8 mouse cellular contexts compared by ENCODE assay signal in the genomic region with DNA sequence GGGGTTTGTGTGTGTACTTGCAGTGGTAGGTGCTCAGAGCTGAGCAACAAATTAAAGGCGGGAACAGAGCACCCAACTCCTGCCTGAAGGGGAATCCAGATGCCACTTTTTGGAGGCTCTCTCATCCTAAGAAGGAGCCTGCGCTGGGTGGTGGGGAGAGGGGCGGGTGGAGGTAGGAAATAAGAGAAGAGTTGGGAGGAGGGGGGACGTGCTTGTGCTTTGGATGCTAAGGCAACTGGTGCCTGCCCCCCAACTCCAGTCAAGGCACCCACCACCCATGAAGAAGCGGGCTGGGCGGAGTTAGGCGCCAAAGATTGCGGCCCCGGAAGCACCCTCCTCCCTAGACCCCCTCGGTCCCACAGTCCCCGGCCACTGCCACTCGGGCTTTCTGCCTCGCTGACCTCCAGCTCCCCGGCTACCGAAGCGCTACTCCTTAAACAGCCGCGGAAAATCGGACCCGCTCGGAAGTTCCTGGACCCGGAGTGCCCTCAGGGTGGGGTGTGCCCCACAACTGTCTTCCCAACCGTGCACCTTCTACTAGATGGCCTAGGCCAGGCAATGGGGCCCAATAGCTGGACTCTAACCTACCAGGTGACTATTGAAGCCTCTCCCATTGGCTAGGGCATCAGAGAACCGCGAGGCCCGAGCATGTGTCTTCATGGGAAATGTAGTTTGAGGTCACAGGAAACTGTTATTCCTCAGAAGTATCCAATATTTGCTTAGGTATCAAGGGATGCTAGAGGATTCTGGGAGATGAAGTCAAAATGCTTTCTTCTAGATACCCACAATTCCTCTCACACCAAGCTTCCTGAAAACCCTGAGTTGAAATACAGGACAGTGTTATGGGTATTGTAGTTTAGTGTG. TPM values are rescaled to one million over a fixed set of nuclear protein-coding genes. Genes with fewer than 3 reads are reported as not detected.
A peak's percentile ranks its signal among the peaks of the same experiment; 100 is the strongest.
DNase-seq lines count a peak whose midpoint lies in the region; ATAC-seq lines count a peak whose summit lies in the region.

A gene (minus strand): TSS at position 560 of the 864 bp plus-strand sequence.

- DNase-seq in adrenal gland, adult (ENCODE audit: inconsistent age in 2 of 2, low spot score in 1 of 2) = peak; percentile 86 to 95
- peak; percentile 89 for DNase-seq in embryo, embryonic 10.5 days (ENCODE audit: low spot score)
- peak; percentile 72 for DNase-seq in gastrocnemius, postnatal 14 days
- DNase-seq in left cerebral cortex, postnatal 10 days (ENCODE audit: extremely low spot score in 1 of 2, low spot score in 2 of 2) = peak; percentile 83 to 86
- peak; percentile 82 for DNase-seq in right cerebral cortex, postnatal 25 days
- DNase-seq in urinary bladder, postnatal 4 days (ENCODE audit: low spot score in 2 of 2) = peak; percentile 69 to 75

- ATAC-seq in inflammation-experienced regulatory T-cells, adult 6 months = peak; percentile 99
- peak; percentile 100 for ATAC-seq in megakaryocyte-erythroid progenitor cell, adult 5-6 weeks (replicated peaks; ENCODE audit: low FRiP score, low TSS enrichment, poor library complexity, severe bottlenecking)

- intact Hi-C loops in gastrocnemius, postnatal 14 days (cut with DNase I; ENCODE audit: low total_unique reads) = no loop called here
- intact Hi-C loops in left cerebral cortex, postnatal 10 days (cut with DNase I) = no loop called here

RNA-seq across cellular contexts. Expression of the gene that starts here (rescaled TPM):
- 10 to 100 TPM; 11.4 to 13.5 TPM for total RNA-seq in gastrocnemius, postnatal 14 days (2021)
- 10 to 100 TPM in 2 of 3 experiments, 1 to 10 TPM in 1; 9.5 to 10.3 (median 10.0) TPM for polyA plus RNA-seq in inflammation-experienced regulatory T-cells, adult 6 months (2017; shearing (Covaris generic))
- total RNA-seq in left cerebral cortex, postnatal 10 days (2021) = 10 to 100 TPM; 11.3 to 11.5 TPM
- 7.8 and 22.7 TPM in 2 replicates for total RNA-seq in megakaryocyte-erythroid progenitor cell, adult 5-6 weeks (2014; fragmentation: Nextera tagmentation)
- total RNA-seq in megakaryocyte-erythroid progenitor cell, adult 5-6 weeks (2017) = 16.4 and 17.9 TPM in 2 replicates

Comparison
In these comparisons a context has a peak if more than half of its experiments do, and no peak if none do; other contexts are left out.
1. Peak in every context shown above with its lines: DNase-seq and ATAC-seq.